Mouse (Mus musculus) midbrain, embryonic 13.5 days (tissue): Measurements from ENCODE around the gene Ndufaf3. TPM values are rescaled to one million over a fixed set of nuclear protein-coding genes. Genes with fewer than 3 reads are reported as not detected.
A peak's percentile ranks its signal among the peaks of the same experiment; 100 is the strongest.
"Not testable (repeated sequence)": the region's sequence is repeated elsewhere in the genome, so short reads cannot be mapped to it uniquely, and the experiment has no call there.

Experiments used
- ATAC-seq: fragments of 200-750 bp; cut with Nextera tagmentation; 2 replicates; pipeline ENCODE4 v1.8.0; 2017; ENCODE audit warnings: mild to moderate bottlenecking, moderate TSS enrichment, moderate library complexity
- H3K27ac ChIP-seq: fragments of 300-500 bp; sonication (generic); 2 replicates; pipeline ENCODE4 v1.5.1; 2015; ENCODE audit warnings: inconsistent platforms, mild to moderate bottlenecking, moderate library complexity
- H3K27me3 ChIP-seq: fragments of 300-500 bp; sonication (generic); 2 replicates; pipeline ENCODE4 v1.6.1; 2015; ENCODE audit warnings: mild to moderate bottlenecking, inconsistent platforms
- H3K36me3 ChIP-seq: fragments of 300-500 bp; sonication (generic); 2 replicates; pipeline ENCODE4 v1.6.1; 2015; ENCODE audit warnings: mild to moderate bottlenecking, inconsistent platforms
- H3K4me1 ChIP-seq: fragments of 300-500 bp; sonication (generic); replicated peaks from 2 replicates; pipeline ENCODE4 v1.6.1; 2015; ENCODE audit warnings: inconsistent platforms
- H3K4me2 ChIP-seq: fragments of 300-500 bp; sonication (generic); replicated peaks from 2 replicates; pipeline ENCODE4 v1.6.1; 2015; ENCODE audit warnings: moderate library complexity, mild to moderate bottlenecking, inconsistent platforms
- H3K4me3 ChIP-seq: fragments of 300-500 bp; sonication (generic); replicated peaks from 2 replicates; pipeline ENCODE4 v1.5.1; 2015; ENCODE audit warnings: mild to moderate bottlenecking, inconsistent platforms
- H3K9ac ChIP-seq: fragments of 300-500 bp; sonication (generic); replicated peaks from 2 replicates; pipeline ENCODE4 v1.6.1; 2015; ENCODE audit warnings: mild to moderate bottlenecking, inconsistent platforms
- H3K9me3 ChIP-seq: fragments of 300-500 bp; sonication (generic); 2 replicates; pipeline ENCODE4 v1.6.1; 2016; ENCODE audit warnings: mild to moderate bottlenecking, inconsistent platforms
- WGBS: fragments of 180-500 bp; shearing (Covaris S2); methylation state at CpG from one replicate; pipeline ENCODE4 v1.1.7; 2015; 5-methylcytosine and 5-hydroxymethylcytosine counted together
- polyA plus RNA-seq: library from polyadenylated mRNA; unstranded; fragments of >200 nt; fragmentation: Nextera tagmentation; extraction: Ambion mirVana; gene quantifications from 2 replicates; pipeline ENCODE4 v1.2.1, GENCODE M21; 2015

Ndufaf3 gene
- polyA plus RNA-seq = 73.7 and 79.2 TPM in 2 replicates

DNA sequence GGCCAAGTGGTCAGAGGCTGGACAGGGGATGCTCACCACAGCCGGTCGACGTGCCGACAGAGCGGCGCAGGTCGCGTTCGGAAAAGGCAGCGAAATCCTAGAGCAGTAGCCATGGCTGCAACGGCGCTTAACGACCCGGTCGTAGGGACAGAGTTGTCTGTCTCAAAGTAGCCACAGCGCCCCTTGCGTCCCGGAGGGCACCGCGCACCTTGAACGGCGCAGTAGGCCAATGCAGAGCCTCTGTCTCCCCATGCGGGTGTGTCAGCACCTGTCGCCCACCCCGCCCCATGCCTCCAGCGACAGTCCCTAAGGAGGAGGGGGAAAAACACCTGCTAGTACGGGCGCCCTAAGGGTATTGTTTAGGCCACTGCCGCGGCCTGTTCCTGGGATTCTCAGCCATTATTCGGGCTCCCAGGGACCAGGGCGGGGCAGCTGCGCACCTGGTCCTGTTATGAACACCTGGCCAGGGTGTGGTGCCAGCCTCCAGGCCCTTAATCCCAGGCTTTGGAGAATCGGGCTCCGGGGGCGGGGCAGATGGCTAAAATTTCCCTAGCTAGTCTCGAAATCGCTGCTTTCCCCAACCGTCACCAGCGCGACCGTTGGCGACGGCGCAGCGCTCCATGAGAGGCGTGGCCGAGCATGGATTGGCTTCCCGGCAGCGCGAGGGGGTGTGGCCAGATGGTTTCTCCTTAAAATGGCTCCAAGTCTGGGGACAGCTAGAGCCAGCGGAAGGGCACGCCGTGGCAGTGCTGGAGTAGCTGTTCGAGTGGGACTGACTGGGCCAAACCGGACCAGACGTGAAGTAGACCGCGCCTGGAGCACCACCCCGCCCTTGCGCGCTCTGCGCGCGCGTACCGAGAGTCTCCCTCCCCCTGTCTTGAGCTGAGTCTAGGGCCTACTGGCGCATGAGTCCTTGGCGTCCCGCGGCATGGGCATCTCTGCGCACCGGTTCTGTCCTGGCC lies at the start of gene Ndufaf3:
TSS of gene Ndufaf3 (minus strand) at position 620 of the 962 bp plus-strand sequence.
- H3K36me3 ChIP-seq = peaks cover 54% of the 10 kb centered on the region
- H3K27ac ChIP-seq = peak within 1 kb of the TSS; percentile 97
- peak within 1 kb of the TSS; percentile 80 for H3K4me3 ChIP-seq
- H3K4me1 ChIP-seq = peaks cover 42% of the 10 kb centered on the region
- under 1% methylated on average over 73 of the region's 73 CpGs for WGBS
- ATAC-seq = peak; percentile 85
- peak within 1 kb of the TSS; percentile 94 for H3K4me2 ChIP-seq
- no peaks in the 10 kb centered on the region for H3K9me3 ChIP-seq
- H3K9ac ChIP-seq = peak within 1 kb of the TSS; percentile 88
- no peaks in the 10 kb centered on the region for H3K27me3 ChIP-seq

DNA sequence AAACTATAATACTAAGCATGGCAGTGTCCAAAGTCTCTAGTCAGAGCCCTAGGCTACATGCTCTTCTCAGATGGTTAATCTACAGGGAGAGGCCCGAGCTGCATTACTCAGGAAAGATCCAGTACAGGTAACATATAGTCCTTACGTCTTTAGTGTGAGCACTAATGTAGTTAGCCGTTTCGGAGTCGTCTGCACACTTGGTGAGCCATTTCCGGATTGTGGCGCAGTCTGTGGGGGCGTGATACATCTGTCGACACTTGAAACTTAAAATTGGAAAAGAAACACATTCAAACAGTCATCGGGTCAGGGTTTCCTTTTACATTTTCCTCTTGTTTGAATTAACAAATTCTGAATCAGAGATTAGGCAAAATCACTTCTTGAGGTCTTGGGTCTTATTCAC lies 44.3 kb upstream of the Ndufaf3 start:
- H3K4me3 ChIP-seq = no peak overlapping the region
- no peak overlapping the region for H3K9ac ChIP-seq
- no peaks in the 10 kb centered on the region for H3K9me3 ChIP-seq
- H3K36me3 ChIP-seq = peaks cover 91% of the 10 kb centered on the region
- H3K27me3 ChIP-seq = no peaks in the 10 kb centered on the region
- no peak overlapping the region for H3K27ac ChIP-seq
- 96% methylated on average over 10 of the region's 10 CpGs for WGBS
- ATAC-seq = no peak
- H3K4me2 ChIP-seq = no peak overlapping the region
- no peaks in the 10 kb centered on the region for H3K4me1 ChIP-seq

DNA sequence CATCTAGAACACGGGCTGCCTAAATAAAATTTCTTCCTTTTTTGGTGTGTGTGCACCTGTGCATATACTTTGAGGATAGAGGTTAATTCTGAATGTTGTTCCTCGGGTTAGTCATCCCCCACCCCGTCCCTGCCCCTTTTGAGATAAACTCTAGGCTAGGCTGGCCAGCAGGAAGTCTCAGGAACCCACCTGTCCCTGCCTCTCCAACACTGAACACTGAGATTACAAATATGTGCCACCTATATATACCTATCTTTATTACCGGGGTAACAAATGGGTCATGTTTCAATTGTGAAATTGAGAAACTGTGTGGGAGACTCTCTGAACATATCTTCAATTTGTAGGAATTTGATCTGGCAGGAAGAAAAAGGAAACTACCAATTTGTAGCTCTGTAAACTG lies 41.7 kb upstream of the Ndufaf3 start:
- Histone ChIP-seq H3K4me2 (no peak overlapping the region), H3K36me3 (peaks cover 94% of the 10 kb centered on the region), H3K4me1 (no peaks in the 10 kb centered on the region), H3K9me3 (no peaks in the 10 kb centered on the region), H3K27ac (no peak overlapping the region), H3K9ac (no peak overlapping the region), H3K27me3 (no peaks in the 10 kb centered on the region), H3K4me3 (no peak overlapping the region)
- 95% methylated on average over 4 of the region's 4 CpGs for WGBS
- no peak for ATAC-seq

DNA sequence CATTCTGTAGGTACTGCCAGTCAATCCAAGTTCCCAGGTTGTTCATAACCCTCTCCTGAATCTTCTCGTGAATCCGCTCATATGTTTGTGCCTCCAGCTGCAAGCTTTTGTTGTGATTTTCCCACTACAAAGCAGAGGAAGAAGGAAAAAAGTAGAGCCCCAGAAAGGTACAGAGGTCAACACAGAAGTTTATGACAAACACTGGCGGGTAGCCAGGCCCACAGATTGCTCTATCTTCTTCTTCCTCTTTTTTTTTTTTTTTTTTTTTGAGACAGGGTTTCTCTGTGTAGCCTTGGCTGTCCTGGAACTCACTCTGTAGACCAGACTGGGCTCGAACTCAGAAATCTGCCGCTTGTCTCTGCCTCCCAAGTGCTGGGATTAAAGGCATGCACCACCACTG lies 40.7 kb upstream of the Ndufaf3 start:
- 93% methylated on average over 5 of the region's 5 CpGs for WGBS
- H3K4me1 ChIP-seq, H3K9ac ChIP-seq, H3K27ac ChIP-seq, ATAC-seq, H3K4me2 ChIP-seq, H3K27me3 ChIP-seq, H3K4me3 ChIP-seq, H3K9me3 ChIP-seq: not testable (repeated sequence)
- H3K36me3 ChIP-seq = peaks cover 96% of the 10 kb centered on the region

DNA sequence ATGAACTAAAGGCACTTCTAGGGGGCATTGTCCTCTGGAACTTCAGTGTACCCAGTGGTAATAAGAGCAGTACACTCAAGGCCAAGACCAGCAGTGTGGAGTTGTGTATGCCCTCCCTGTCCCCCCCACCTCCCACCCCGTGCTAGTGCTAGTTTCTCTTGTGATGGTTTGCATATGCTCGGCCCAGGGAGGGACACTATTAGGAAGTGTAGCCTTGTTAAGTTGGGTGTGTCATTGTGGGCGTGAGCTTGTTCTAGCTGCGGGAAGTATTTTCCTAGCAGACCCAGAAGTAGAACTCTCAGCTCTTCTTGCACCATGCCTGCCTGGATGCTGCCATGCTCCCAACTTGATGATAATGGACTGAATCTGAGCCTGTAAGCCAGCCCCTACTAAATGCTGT lies 34.8 kb upstream of the Ndufaf3 start:
- WGBS = 95% methylated on average over 4 of the region's 4 CpGs
- H3K4me3 ChIP-seq = no peak overlapping the region
- peaks cover 5% of the 10 kb centered on the region for H3K4me1 ChIP-seq

DNA sequence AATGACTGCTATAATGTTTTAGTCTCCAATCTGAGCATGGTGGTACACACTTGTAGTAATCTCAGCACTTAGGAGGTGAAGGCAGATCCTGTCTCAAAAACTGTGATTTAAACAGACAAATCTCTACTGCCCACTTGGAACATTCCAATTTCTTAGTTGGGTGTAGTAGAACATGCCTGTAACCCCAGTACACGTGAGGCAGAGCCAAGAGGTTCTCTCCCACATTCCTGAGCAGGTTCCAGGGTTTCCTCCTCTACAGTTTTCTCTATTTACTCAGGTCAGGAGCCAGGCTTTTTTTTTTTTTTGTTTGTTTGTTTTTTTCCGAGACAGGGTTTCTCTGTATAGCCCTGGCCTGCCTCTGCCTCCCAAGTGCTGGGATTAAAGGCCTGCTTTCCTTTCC lies 32.8 kb upstream of the Ndufaf3 start:
- Histone ChIP-seq H3K4me2 (no peak overlapping the region), H3K4me1 (peaks cover 16% of the 10 kb centered on the region), H3K4me3 (no peak overlapping the region), H3K9me3 (no peaks in the 10 kb centered on the region), H3K36me3 (peaks cover 32% of the 10 kb centered on the region), H3K27me3 (no peaks in the 10 kb centered on the region), H3K27ac (no peak overlapping the region), H3K9ac (no peak overlapping the region)
- no peak for ATAC-seq
- 72% methylated on average over 2 of the region's 2 CpGs for WGBS

More for the DNA sequence above, 34.8 kb upstream of the Ndufaf3 start:
- H3K27ac ChIP-seq = no peak overlapping the region
- H3K9ac ChIP-seq = no peak overlapping the region
- peaks cover 50% of the 10 kb centered on the region for H3K36me3 ChIP-seq
- H3K4me2 ChIP-seq = no peak overlapping the region
- H3K27me3 ChIP-seq = no peaks in the 10 kb centered on the region
- no peaks in the 10 kb centered on the region for H3K9me3 ChIP-seq
- no peak for ATAC-seq

DNA sequence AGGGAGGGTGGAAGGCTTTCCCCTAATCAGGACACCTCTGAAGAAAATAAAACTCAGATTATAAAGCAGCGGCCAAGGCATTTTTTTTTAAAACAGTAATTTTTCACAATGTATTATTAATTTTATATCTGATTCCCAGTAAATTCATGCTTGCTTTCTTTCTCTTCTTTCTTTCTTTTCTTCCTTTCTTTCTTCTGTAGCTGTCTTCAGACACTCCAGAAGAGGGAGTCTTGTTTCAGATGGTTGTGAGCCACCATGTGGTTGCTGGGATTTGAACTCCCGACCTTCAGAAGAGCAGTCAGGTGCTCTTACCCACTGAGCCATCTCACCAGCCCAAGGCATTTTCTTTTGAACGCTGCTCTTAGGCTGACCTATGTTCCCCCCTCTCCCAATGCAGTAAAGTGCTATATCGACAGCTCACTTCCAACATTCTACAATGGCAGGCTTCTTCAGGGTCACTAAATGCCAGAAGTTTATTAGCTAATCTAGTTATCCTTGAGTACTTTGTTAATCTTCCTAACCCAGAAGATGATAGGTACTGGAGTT lies 31.9 kb upstream of the Ndufaf3 start:
- 82% methylated on average over 4 of the region's 4 CpGs for WGBS
- Histone ChIP-seq H3K4me1 (peaks cover 16% of the 10 kb centered on the region), H3K4me3 (no peak overlapping the region), H3K27ac (no peak overlapping the region), H3K36me3 (peaks cover 23% of the 10 kb centered on the region), H3K9ac (no peak overlapping the region), H3K4me2 (no peak overlapping the region), H3K27me3 (no peaks in the 10 kb centered on the region), H3K9me3 (no peaks in the 10 kb centered on the region)
- ATAC-seq = no peak

DNA sequence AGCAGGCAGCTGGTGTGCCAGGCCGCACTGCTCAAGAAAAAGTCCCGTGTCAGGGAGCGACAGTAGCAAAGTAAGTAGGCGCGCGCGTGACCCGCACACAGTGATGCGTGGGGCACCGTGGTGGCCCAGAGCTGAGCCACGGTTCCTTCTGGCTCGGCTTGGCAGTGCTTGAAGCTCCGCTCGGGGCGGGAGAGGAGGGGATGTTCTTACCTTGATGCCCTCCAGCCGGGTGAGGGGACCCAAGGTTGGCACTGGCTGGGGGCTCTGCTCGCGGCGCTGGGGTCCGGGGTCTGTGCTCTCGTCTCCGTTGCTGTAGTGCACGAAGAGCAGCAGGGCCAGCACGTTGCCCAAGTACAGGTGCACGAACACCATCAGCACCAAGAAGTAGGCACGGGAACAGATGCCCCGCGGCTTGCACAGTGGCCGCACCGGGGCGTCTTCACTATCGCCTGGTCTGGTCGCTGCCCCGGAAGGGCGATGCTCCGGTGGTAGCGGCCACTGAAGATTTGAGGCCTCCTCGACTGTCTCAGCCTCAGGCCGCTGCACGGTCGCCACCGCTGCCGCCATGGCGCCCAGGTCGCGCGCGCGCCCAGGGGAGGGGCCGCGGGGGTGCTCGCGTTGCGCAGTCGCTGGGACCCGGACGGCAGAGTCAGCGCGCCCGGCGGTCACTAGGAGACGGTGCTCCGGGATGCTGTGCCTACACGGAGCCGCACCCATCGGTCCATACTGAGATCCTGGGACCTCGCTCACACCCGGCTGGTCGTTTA lies 29.9 kb upstream of the Ndufaf3 start, which contains the start of gene P4htm:
TSS of gene P4htm (minus strand) at position 670 of the 767 bp plus-strand sequence.
- Histone ChIP-seq H3K27ac (peak within 1 kb of the TSS; percentile 74), H3K4me1 (peaks cover 16% of the 10 kb centered on the region), H3K4me3 (peak within 1 kb of the TSS; percentile 62), H3K36me3 (peaks cover 13% of the 10 kb centered on the region; the same call in 1 of the 2 replicates), H3K27me3 (no peaks in the 10 kb centered on the region), H3K4me2 (peak within 1 kb of the TSS; percentile 88), H3K9me3 (no peaks in the 10 kb centered on the region), H3K9ac (peak within 1 kb of the TSS; percentile 80)
- peak; percentile 92 for ATAC-seq
- WGBS = 2% methylated on average over 69 of the region's 69 CpGs

DNA sequence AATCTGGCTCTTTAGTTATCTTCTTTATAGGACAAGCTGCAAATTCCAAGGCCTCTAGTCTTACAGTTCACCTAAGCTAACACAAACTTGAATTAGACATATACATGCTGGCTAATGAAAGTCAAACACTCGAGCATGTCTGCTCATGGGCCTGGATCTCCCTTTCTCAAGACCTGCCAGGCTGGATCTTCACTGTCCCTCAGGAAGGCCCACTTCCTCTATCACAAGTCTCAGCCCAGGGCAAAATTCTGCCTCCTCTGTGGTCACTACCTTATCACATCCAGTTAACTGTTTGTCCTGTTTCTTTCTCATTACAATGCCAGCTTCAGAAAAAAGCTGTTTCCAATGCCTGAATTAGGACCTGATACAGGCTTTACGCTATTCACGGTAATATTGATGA lies 27.1 kb upstream of the Ndufaf3 start:
- WGBS = 80% methylated on average over 3 of the region's 3 CpGs
- Histone ChIP-seq H3K36me3 (peaks cover 6% of the 10 kb centered on the region; the same call in 1 of the 2 replicates), H3K4me2 (no peak overlapping the region), H3K27ac (no peak overlapping the region), H3K4me1 (peaks cover 22% of the 10 kb centered on the region), H3K4me3 (no peak overlapping the region), H3K27me3 (no peaks in the 10 kb centered on the region), H3K9me3 (no peaks in the 10 kb centered on the region), H3K9ac (no peak overlapping the region)
- ATAC-seq = no peak

DNA sequence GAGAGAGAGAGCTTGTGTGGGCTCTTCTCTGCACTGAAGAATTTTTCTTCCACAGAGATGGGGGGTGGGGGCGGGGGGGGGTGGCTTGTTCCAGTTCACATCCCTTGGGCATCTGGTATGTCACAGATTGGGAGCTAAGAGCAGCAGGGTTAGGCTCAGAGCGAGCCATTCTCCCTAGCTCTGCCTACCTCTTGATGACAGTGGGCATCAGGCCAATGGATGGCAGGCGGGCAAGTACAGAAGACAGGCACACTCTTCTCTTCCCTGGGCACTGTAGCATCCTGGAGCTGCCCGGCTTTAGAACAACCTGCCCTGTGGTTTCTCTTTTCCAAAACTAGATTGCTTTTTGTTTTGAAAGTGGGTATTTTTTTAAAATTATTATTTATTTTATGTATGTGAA lies 24.2 kb upstream of the Ndufaf3 start:
- no peak overlapping the region for H3K4me2 ChIP-seq
- 83% methylated on average over 4 of the region's 4 CpGs for WGBS
- peaks cover 41% of the 10 kb centered on the region for H3K4me1 ChIP-seq
- H3K27ac ChIP-seq = no peak overlapping the region
- no peaks in the 10 kb centered on the region for H3K27me3 ChIP-seq
- H3K4me3 ChIP-seq = no peak overlapping the region
- H3K9me3 ChIP-seq = no peaks in the 10 kb centered on the region
- no peak for ATAC-seq
- H3K9ac ChIP-seq = no peak overlapping the region
- peaks cover 6% of the 10 kb centered on the region; the same call in 1 of the 2 replicates for H3K36me3 ChIP-seq

DNA sequence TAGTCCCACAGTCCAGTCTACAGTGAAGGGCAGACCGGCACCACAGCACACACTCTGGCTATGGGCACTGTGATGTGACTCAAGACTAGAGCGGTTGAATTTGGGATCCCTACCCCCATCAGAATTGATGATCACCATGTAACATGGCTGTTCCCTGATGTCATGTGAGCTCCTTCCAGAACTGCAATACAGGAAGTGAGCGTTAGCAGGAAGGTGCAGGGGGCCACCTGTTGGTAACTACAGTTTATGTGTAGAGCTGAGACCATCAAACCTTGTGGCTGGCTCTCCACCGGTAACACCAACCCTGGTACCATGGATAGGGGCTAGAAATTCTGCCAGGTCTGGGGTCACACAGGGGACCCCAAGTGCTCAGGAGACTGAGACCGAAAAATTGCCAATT lies 22.0 kb upstream of the Ndufaf3 start:
- 79% methylated on average over 5 of the region's 5 CpGs for WGBS
- ATAC-seq = no peak

More for the DNA sequence above, 22.0 kb upstream of the Ndufaf3 start:
- Histone ChIP-seq H3K36me3 (peaks cover 6% of the 10 kb centered on the region; the same call in 1 of the 2 replicates), H3K27ac (peak overlapping the region; percentile 98), H3K27me3 (no peaks in the 10 kb centered on the region), H3K9me3 (no peaks in the 10 kb centered on the region), H3K4me3 (no peak overlapping the region), H3K9ac (no peak overlapping the region; the same call in 1 of the 2 replicates), H3K4me2 (no peak overlapping the region), H3K4me1 (peaks cover 42% of the 10 kb centered on the region)
